Mouse (Mus musculus) hindbrain, embryonic 13.5 days (tissue): Measurements from ENCODE around the gene Bpifb9b. TPM values are rescaled to one million over a fixed set of nuclear protein-coding genes. Genes with fewer than 3 reads are reported as not detected.
"Not testable (repeated sequence)": the region's sequence is repeated elsewhere in the genome, so short reads cannot be mapped to it uniquely, and the experiment has no call there.

ENCODE experiments used
- ATAC-seq: fragments of 200-750 bp; cut with Nextera tagmentation; 2 replicates; pipeline ENCODE4 v1.8.0; 2017; ENCODE audit warnings: moderate TSS enrichment; ENCODE audit not compliant: low FRiP score
- H3K27ac ChIP-seq: fragments of 300-500 bp; sonication (generic); 2 replicates; pipeline ENCODE4 v1.5.1; 2015; ENCODE audit warnings: inconsistent platforms, mild to moderate bottlenecking, moderate library complexity
- H3K27me3 ChIP-seq: fragments of 300-500 bp; sonication (generic); 2 replicates; pipeline ENCODE4 v1.6.1; 2015; ENCODE audit warnings: mild to moderate bottlenecking, inconsistent platforms
- H3K36me3 ChIP-seq: fragments of 300-500 bp; sonication (generic); 2 replicates; pipeline ENCODE4 v1.6.1; 2015; ENCODE audit warnings: mild to moderate bottlenecking, inconsistent platforms
- H3K4me1 ChIP-seq: fragments of 300-500 bp; sonication (generic); replicated peaks from 2 replicates; pipeline ENCODE4 v1.6.1; 2015; ENCODE audit warnings: inconsistent platforms
- H3K4me2 ChIP-seq: fragments of 300-500 bp; sonication (generic); 2 replicates; pipeline ENCODE4 v1.6.1; 2015; ENCODE audit warnings: inconsistent platforms, mild to moderate bottlenecking, moderate library complexity
- H3K4me3 ChIP-seq: fragments of 300-500 bp; sonication (generic); 2 replicates; pipeline ENCODE4 v1.5.1; 2015; ENCODE audit warnings: mild to moderate bottlenecking, inconsistent platforms
- H3K9ac ChIP-seq: fragments of 300-500 bp; sonication (generic); 2 replicates; pipeline ENCODE4 v1.6.1; 2015; ENCODE audit warnings: mild to moderate bottlenecking, inconsistent platforms
- H3K9me3 ChIP-seq: fragments of 300-500 bp; sonication (generic); 2 replicates; pipeline ENCODE4 v1.6.1; 2016; ENCODE audit warnings: inconsistent platforms
- WGBS: fragments of 180-500 bp; shearing (Covaris S2); methylation state at CpG from one replicate; pipeline ENCODE4 v1.1.7; 2015; 5-methylcytosine and 5-hydroxymethylcytosine counted together
- polyA plus RNA-seq: library from polyadenylated mRNA; unstranded; fragments of >200 nt; fragmentation: Nextera tagmentation; extraction: Ambion mirVana; gene quantifications from 2 replicates; pipeline ENCODE4 v1.2.1, GENCODE M21; 2015

Bpifb9b gene
- polyA plus RNA-seq: not detected in 2 replicates

GRCm38 (mm10) chr2:154306927-154307326 is at the start of gene Bpifb9b:
Gene Bpifb9b, plus strand, starts transcription at chr2:154307227.
- not testable (repeated sequence) for H3K27ac ChIP-seq, H3K4me2 ChIP-seq, H3K36me3 ChIP-seq, H3K4me1 ChIP-seq, ATAC-seq, H3K9me3 ChIP-seq, H3K4me3 ChIP-seq, H3K27me3 ChIP-seq, H3K9ac ChIP-seq
- whole genome bisulfite sequencing: 90% methylated on average over 4 of the region's 4 CpGs

GRCm38 (mm10) chr2:154257554-154257953 is 49.5 kb upstream of the Bpifb9b start, which contains the start of gene Bpifb9a:
Gene Bpifb9a, plus strand, starts transcription at chr2:154257854.
- not testable (repeated sequence) for H3K4me2 ChIP-seq, H3K4me3 ChIP-seq, H3K9ac ChIP-seq, H3K27me3 ChIP-seq, H3K9me3 ChIP-seq, ATAC-seq, H3K27ac ChIP-seq, H3K36me3 ChIP-seq, H3K4me1 ChIP-seq
- 85% methylated on average over 5 of the region's 5 CpGs for WGBS

- not testable (repeated sequence) for H3K27ac ChIP-seq
Measured at GRCm38 (mm10) chr2:154264397-154264796, 42.6 kb upstream of the Bpifb9b start.

GRCm38 (mm10) chr2:154291866-154292265 is 15.2 kb upstream of the Bpifb9b start:
- H3K27me3 ChIP-seq, H3K36me3 ChIP-seq, H3K4me1 ChIP-seq, H3K9me3 ChIP-seq, ATAC-seq, H3K4me2 ChIP-seq, H3K4me3 ChIP-seq, H3K27ac ChIP-seq, H3K9ac ChIP-seq: not testable (repeated sequence)
- WGBS: 91% methylated on average over 3 of the region's 3 CpGs

More at GRCm38 (mm10) chr2:154264397-154264796, 42.6 kb upstream of the Bpifb9b start:
- not testable (repeated sequence) for H3K4me3 ChIP-seq, ATAC-seq, H3K36me3 ChIP-seq, H3K9ac ChIP-seq, H3K4me1 ChIP-seq, H3K4me2 ChIP-seq, H3K27me3 ChIP-seq, H3K9me3 ChIP-seq
- whole genome bisulfite sequencing: 76% methylated on average over 3 of the region's 3 CpGs

GRCm38 (mm10) chr2:154292833-154293232 is 14.2 kb upstream of the Bpifb9b start:
- no peaks in the 10 kb centered on the region for H3K9me3 ChIP-seq
- H3K27ac ChIP-seq: no peak overlapping the region
- H3K4me3 ChIP-seq: no peak overlapping the region
- H3K4me1 ChIP-seq: no peaks in the 10 kb centered on the region
- 71% methylated on average over 1 of the region's 1 CpGs for WGBS
- H3K27me3 ChIP-seq: no peaks in the 10 kb centered on the region
- no peak overlapping the region for H3K9ac ChIP-seq
- no peak for ATAC-seq
- no peaks in the 10 kb centered on the region for H3K36me3 ChIP-seq
- H3K4me2 ChIP-seq: no peak overlapping the region

- ATAC-seq, H3K9ac ChIP-seq, H3K4me2 ChIP-seq, H3K27me3 ChIP-seq, H3K36me3 ChIP-seq, H3K4me3 ChIP-seq, H3K27ac ChIP-seq, H3K9me3 ChIP-seq, H3K4me1 ChIP-seq: not testable (repeated sequence)
- 3% methylated on average over 10 of the region's 10 CpGs for WGBS
Measured at GRCm38 (mm10) chr2:154294746-154295145, 12.3 kb upstream of the Bpifb9b start.

- Histone ChIP-seq H3K4me1 (no peaks in the 10 kb centered on the region), H3K27ac (no peak overlapping the region), H3K9me3 (no peaks in the 10 kb centered on the region), H3K4me2 (no peak overlapping the region), H3K4me3 (no peak overlapping the region), H3K9ac (no peak overlapping the region), H3K36me3 (no peaks in the 10 kb centered on the region), H3K27me3 (no peaks in the 10 kb centered on the region)
- 6% methylated on average over 1 of the region's 1 CpGs for WGBS
- no peak for ATAC-seq
Measured at GRCm38 (mm10) chr2:154300496-154300895, 6.5 kb upstream of the Bpifb9b start.

GRCm38 (mm10) chr2:154301763-154302162 is 5.3 kb upstream of the Bpifb9b start:
- no peak overlapping the region for H3K4me3 ChIP-seq
- ATAC-seq: no peak
- H3K9ac ChIP-seq: no peak overlapping the region
- H3K4me1 ChIP-seq: no peaks in the 10 kb centered on the region
- H3K27ac ChIP-seq: no peak overlapping the region
- H3K27me3 ChIP-seq: no peaks in the 10 kb centered on the region
- no peak overlapping the region for H3K4me2 ChIP-seq
- H3K36me3 ChIP-seq: no peaks in the 10 kb centered on the region
- 89% methylated on average over 3 of the region's 3 CpGs for WGBS
- H3K9me3 ChIP-seq: no peaks in the 10 kb centered on the region

GRCm38 (mm10) chr2:154304604-154305003 is 2.4 kb upstream of the Bpifb9b start:
- H3K27ac ChIP-seq, H3K4me2 ChIP-seq, H3K27me3 ChIP-seq, H3K9me3 ChIP-seq, H3K4me3 ChIP-seq, H3K36me3 ChIP-seq, ATAC-seq, H3K4me1 ChIP-seq, H3K9ac ChIP-seq: not testable (repeated sequence)
- WGBS: 92% methylated on average over 1 of the region's 3 CpGs

GRCm38 (mm10) chr2:154313771-154314170 is 6.7 kb downstream of the Bpifb9b start:
- not testable (repeated sequence) for ATAC-seq

GRCm38 (mm10) chr2:154326852-154327251 is 19.8 kb downstream of the Bpifb9b start:
- H3K27ac ChIP-seq: no peak overlapping the region
- H3K4me3 ChIP-seq: no peak overlapping the region
- ATAC-seq: no peak
- H3K9me3 ChIP-seq: 0 out of 2 replicates have a peak, but pooled peaks cover 3% of the 10 kb centered on the region
- H3K27me3 ChIP-seq: no peaks in the 10 kb centered on the region
- H3K4me1 ChIP-seq: no peaks in the 10 kb centered on the region
- no peaks in the 10 kb centered on the region for H3K36me3 ChIP-seq
- H3K4me2 ChIP-seq: no peak overlapping the region
- no peak overlapping the region for H3K9ac ChIP-seq
- WGBS: 83% methylated on average over 3 of the region's 3 CpGs

More at GRCm38 (mm10) chr2:154313771-154314170, 6.7 kb downstream of the Bpifb9b start:
- 87% methylated on average over 5 of the region's 5 CpGs for WGBS
- not testable (repeated sequence) for H3K4me3 ChIP-seq, H3K9ac ChIP-seq, H3K4me1 ChIP-seq, H3K36me3 ChIP-seq, H3K27ac ChIP-seq, H3K27me3 ChIP-seq, H3K9me3 ChIP-seq, H3K4me2 ChIP-seq

GRCm38 (mm10) chr2:154335572-154335971 is 28.5 kb downstream of the Bpifb9b start:
- ATAC-seq: no peak
- 86% methylated on average over 4 of the region's 4 CpGs for whole genome bisulfite sequencing

GRCm38 (mm10) chr2:154338161-154338560 is 31.1 kb downstream of the Bpifb9b start:
- Histone ChIP-seq H3K27me3 (no peaks in the 10 kb centered on the region), H3K4me2 (no peak overlapping the region), H3K27ac (no peak overlapping the region), H3K4me3 (no peak overlapping the region), H3K9me3 (no peaks in the 10 kb centered on the region), H3K9ac (no peak overlapping the region), H3K4me1 (no peaks in the 10 kb centered on the region), H3K36me3 (peaks cover 36% of the 10 kb centered on the region)
- ATAC-seq: no peak
- 82% methylated on average over 1 of the region's 1 CpGs for WGBS

More at GRCm38 (mm10) chr2:154335572-154335971, 28.5 kb downstream of the Bpifb9b start:
- no peak overlapping the region for H3K9ac ChIP-seq
- H3K27ac ChIP-seq: no peak overlapping the region
- H3K4me2 ChIP-seq: no peak overlapping the region
- H3K27me3 ChIP-seq: no peaks in the 10 kb centered on the region
- no peaks in the 10 kb centered on the region for H3K9me3 ChIP-seq
- peaks cover 18% of the 10 kb centered on the region for H3K36me3 ChIP-seq
- H3K4me3 ChIP-seq: no peak overlapping the region
- no peaks in the 10 kb centered on the region for H3K4me1 ChIP-seq
